Mouse (Mus musculus) hindbrain, embryonic 11.5 days (tissue): ENCODE data around the gene Lce3c. TPM values are rescaled to one million over a fixed set of nuclear protein-coding genes. Genes with fewer than 3 reads are reported as not detected.

ENCODE experiments used
- ATAC-seq: fragments of 200-750 bp; cut with Nextera tagmentation; 2 replicates; pipeline ENCODE4 v1.8.0; 2017; ENCODE audit warnings: mild to moderate bottlenecking, moderate TSS enrichment, moderate library complexity; ENCODE audit not compliant: low FRiP score
- DNase-seq: peaks from one replicate; pipeline ENCODE4 v3.0.0-alpha.2; 2015; ENCODE audit warnings: low spot score
- H3K27ac ChIP-seq: fragments of 300-500 bp; sonication (generic); 2 replicates; pipeline ENCODE4 v1.5.1; 2014; ENCODE audit warnings: mild to moderate bottlenecking, low read depth, low read length
- H3K27me3 ChIP-seq: fragments of 300-500 bp; sonication (generic); 2 replicates; pipeline ENCODE4 v1.6.1; 2014; ENCODE audit warnings: mild to moderate bottlenecking, low read length, moderate library complexity, mixed read lengths; ENCODE audit not compliant: control insufficient read depth, insufficient read depth
- H3K36me3 ChIP-seq: fragments of 300-500 bp; sonication (generic); 2 replicates; pipeline ENCODE4 v1.6.1; 2014; ENCODE audit warnings: mild to moderate bottlenecking, low read length, moderate library complexity, mixed read lengths; ENCODE audit not compliant: control insufficient read depth, insufficient read depth
- H3K4me1 ChIP-seq: fragments of 300-500 bp; sonication (generic); replicated peaks from 2 replicates; pipeline ENCODE4 v1.6.1; 2014; ENCODE audit warnings: low read length, mixed read lengths; ENCODE audit not compliant: control insufficient read depth, insufficient read depth
- H3K4me2 ChIP-seq: fragments of 300-500 bp; sonication (generic); replicated peaks from 2 replicates; pipeline ENCODE4 v1.6.1; 2014; ENCODE audit warnings: mild to moderate bottlenecking, low read depth, low read length
- H3K4me3 ChIP-seq: fragments of 300-500 bp; sonication (generic); 2 replicates; pipeline ENCODE4 v1.5.1; 2014; ENCODE audit warnings: low read depth, low read length
- H3K9ac ChIP-seq: fragments of 300-500 bp; sonication (generic); 2 replicates; pipeline ENCODE4 v1.6.1; 2014; ENCODE audit warnings: low read depth, low read length
- H3K9me3 ChIP-seq: fragments of 300-500 bp; sonication (generic); 2 replicates; pipeline ENCODE4 v1.6.1; 2016; ENCODE audit warnings: low read length; ENCODE audit not compliant: control insufficient read depth
- WGBS: fragments of 180-500 bp; shearing (Covaris S2); extraction: QIAGEN DNeasy Blood & Tissue Kit; methylation state at CpG from one replicate; pipeline ENCODE4 v1.1.7; 2014; 5-methylcytosine and 5-hydroxymethylcytosine counted together
- polyA plus RNA-seq: library from polyadenylated mRNA; unstranded; fragments of >200 nt; fragmentation: Nextera tagmentation; extraction: Ambion mirVana; gene quantifications from 2 replicates; pipeline ENCODE4 v1.2.1, GENCODE M21; 2014

The Lce3c gene
- polyA plus RNA-seq, 1 experiment from 2014 or later, result not detected

DNA sequence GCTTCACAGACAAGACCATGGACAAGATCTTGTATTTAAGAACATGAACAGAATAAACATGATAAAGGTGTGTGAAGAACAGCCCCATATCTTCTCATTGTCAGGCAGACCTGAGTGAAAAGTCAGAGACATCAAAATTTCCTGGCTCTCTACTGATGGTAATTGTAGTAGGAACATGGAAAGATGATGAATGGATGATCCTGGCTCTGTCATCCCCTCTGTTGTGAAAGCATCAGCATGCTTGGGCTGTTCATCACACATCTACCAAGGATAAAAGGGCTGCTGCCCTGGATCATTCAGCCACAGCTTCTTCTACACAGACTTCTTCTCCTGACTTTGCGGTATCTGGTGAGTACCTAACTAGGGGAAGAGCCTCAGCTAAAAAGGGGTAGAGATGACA lies 12.8 kb downstream of the Lce3c start, which contains the start of gene Lce3d:
TSS of gene Lce3d (plus strand) at position 301 of the 400 bp plus-strand sequence.
- DNase-seq, result no peak
- Histone ChIP-seq H3K27me3 (no peaks in the 10 kb centered on the region), H3K27ac (no peak within 1 kb of the TSS), H3K4me1 (no peaks in the 10 kb centered on the region), H3K9me3 (no peaks in the 10 kb centered on the region), H3K9ac (no peak within 1 kb of the TSS), H3K4me2 (no peak within 1 kb of the TSS), H3K36me3 (no peaks in the 10 kb centered on the region), H3K4me3 (no peak within 1 kb of the TSS)
- no peak for ATAC-seq
- WGBS, result 100% methylated on average over 1 of the region's 1 CpGs

DNA sequence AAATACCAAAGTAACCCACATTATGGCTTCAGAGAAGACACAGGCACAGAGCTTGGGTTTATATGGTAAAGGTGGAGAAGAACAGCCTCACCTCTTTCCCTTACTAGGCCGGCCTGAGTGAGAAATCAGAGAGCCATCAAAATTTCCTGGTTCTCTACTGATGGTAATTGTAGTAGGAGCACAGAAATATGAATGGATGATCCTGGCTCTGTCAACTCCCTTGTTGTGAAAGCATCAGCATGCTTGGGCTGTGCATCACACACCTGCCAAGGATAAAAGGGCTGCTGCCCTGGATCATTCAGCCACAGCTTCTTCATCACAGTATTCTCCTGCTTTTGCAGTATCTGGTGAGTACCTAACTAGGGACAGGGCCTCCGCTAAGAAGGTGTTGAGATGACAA lies 22.5 kb downstream of the Lce3c start, which contains the start of gene Lce3e:
TSS of gene Lce3e (plus strand) at position 301 of the 400 bp plus-strand sequence.
- WGBS, result 100% methylated on average over 2 of the region's 2 CpGs
- DNase-seq (no peak), ATAC-seq (no peak)
- no peaks in the 10 kb centered on the region for H3K4me1 ChIP-seq
- H3K36me3 ChIP-seq, result no peaks in the 10 kb centered on the region
- H3K9ac ChIP-seq, result no peak within 1 kb of the TSS
- no peak within 1 kb of the TSS for H3K27ac ChIP-seq
- no peak within 1 kb of the TSS for H3K4me2 ChIP-seq
- no peaks in the 10 kb centered on the region for H3K27me3 ChIP-seq
- no peaks in the 10 kb centered on the region for H3K9me3 ChIP-seq
- H3K4me3 ChIP-seq, result no peak within 1 kb of the TSS

GRCm38 (mm10) chr3:92978484-92978883 lies 34.2 kb downstream of the Lce3c start:
- DNase-seq (no peak), ATAC-seq (no peak)
- H3K27ac ChIP-seq, result no peak overlapping the region
- H3K9ac ChIP-seq, result no peak overlapping the region
- no peak overlapping the region for H3K4me2 ChIP-seq
- WGBS, result 89% methylated on average over 2 of the region's 2 CpGs
- H3K36me3 ChIP-seq, result no peaks in the 10 kb centered on the region
- no peak overlapping the region for H3K4me3 ChIP-seq
- no peaks in the 10 kb centered on the region for H3K4me1 ChIP-seq
- no peaks in the 10 kb centered on the region for H3K27me3 ChIP-seq
- no peaks in the 10 kb centered on the region for H3K9me3 ChIP-seq

DNA sequence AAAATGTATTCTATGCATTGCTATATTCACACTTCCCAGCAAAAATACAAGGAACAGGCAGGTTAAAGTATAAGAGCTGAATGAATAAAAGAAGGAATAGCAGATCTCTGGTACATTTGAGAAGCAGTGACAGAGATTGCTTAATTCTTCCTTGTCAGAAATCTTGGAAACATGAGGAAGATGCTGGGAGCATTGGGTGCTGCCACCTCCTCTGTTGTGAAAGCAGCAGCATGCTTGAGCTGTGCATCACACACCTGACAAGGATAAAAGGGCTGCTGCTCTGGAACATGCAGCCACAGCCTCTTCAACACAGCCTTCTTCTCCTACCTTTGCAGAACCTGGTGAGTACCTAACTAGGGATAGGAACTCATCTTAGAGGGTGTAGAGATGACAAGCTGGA lies 47.6 kb downstream of the Lce3c start, which contains the start of gene Lce3f:
TSS of gene Lce3f (plus strand) at position 301 of the 400 bp plus-strand sequence.
- no peak for DNase-seq
- H3K27ac ChIP-seq, result no peak within 1 kb of the TSS

More for the DNA sequence above, 47.6 kb downstream of the Lce3c start, which contains the start of gene Lce3f:
- no peaks in the 10 kb centered on the region for H3K27me3 ChIP-seq
- no peak for ATAC-seq
- H3K4me1 ChIP-seq, result no peaks in the 10 kb centered on the region
- H3K36me3 ChIP-seq, result no peaks in the 10 kb centered on the region
- H3K4me3 ChIP-seq, result no peak within 1 kb of the TSS
- H3K9me3 ChIP-seq, result no peaks in the 10 kb centered on the region
- H3K4me2 ChIP-seq, result no peak within 1 kb of the TSS
- H3K9ac ChIP-seq, result no peak within 1 kb of the TSS

Other genes with a start within 250 kb of the Lce3c start
- gene Lce1e, start 235.4 kb upstream of the Lce3c start, polyA plus RNA-seq, result not detected in 2 replicates
- gene Lce1f, start 224.1 kb upstream of the Lce3c start, polyA plus RNA-seq, result not detected in 2 replicates
- gene Gm38119, start 205.4 kb upstream of the Lce3c start, polyA plus RNA-seq, result not detected in 2 replicates
- gene Lce1g, start 192.1 kb upstream of the Lce3c start, polyA plus RNA-seq, result not detected in 2 replicates
- not detected in 2 replicates for gene Lce1h, start 179.4 kb upstream of the Lce3c start, polyA plus RNA-seq
- not detected in 2 replicates for gene Lce1i, start 165.6 kb upstream of the Lce3c start, polyA plus RNA-seq
- gene Lce1j, start 154.0 kb upstream of the Lce3c start, polyA plus RNA-seq, result not detected in 2 replicates
- gene Lce1k, start 136.6 kb upstream of the Lce3c start, polyA plus RNA-seq, result not detected in 2 replicates
- gene Kprp, start 117.2 kb upstream of the Lce3c start, polyA plus RNA-seq, result not detected in 2 replicates
- not detected in 2 replicates for gene Lce1l, start 93.2 kb upstream of the Lce3c start, polyA plus RNA-seq
- not detected in 2 replicates for gene 2310050C09Rik, start 74.3 kb upstream of the Lce3c start, polyA plus RNA-seq
- gene Lce3a, start 18.3 kb upstream of the Lce3c start, polyA plus RNA-seq, result not detected in 2 replicates
- not detected in 2 replicates for gene Lce3b, start 11.5 kb upstream of the Lce3c start, polyA plus RNA-seq
- not detected in 2 replicates for gene Lce3d, start 12.9 kb downstream of the Lce3c start, polyA plus RNA-seq
- gene Lce3e, start 22.6 kb downstream of the Lce3c start, polyA plus RNA-seq, result not detected in 2 replicates
- not detected in 2 replicates for gene Lce3f, start 47.7 kb downstream of the Lce3c start, polyA plus RNA-seq
- 0.59 and 0.66 TPM in 2 replicates for gene Crct1, start 71.2 kb downstream of the Lce3c start, polyA plus RNA-seq
- gene Lce1m, start 74.6 kb downstream of the Lce3c start, polyA plus RNA-seq, result not detected in 2 replicates
- gene Gm4858, start 124.3 kb downstream of the Lce3c start, polyA plus RNA-seq, result not detected in 2 replicates
- not detected in 2 replicates for gene Crnn, start 200.3 kb downstream of the Lce3c start, polyA plus RNA-seq